Mouse (Mus musculus): Measurements from ENCODE around the gene Pigb. TPM values are rescaled to one million over a fixed set of nuclear protein-coding genes. Genes with fewer than 3 reads are reported as not detected.

Gene Pigb
- polyA plus RNA-seq (2012; rRNA removed): 3.2 and 4.0 TPM in 2 replicates

GRCm38 (mm10) chr9:73040080-73040479 lies at the start of gene Pigb:
TSS of gene Pigb (minus strand) at chr9:73040378.

GRCm38 (mm10) chr9:73044146-73045079 lies 4.2 kb upstream of the Pigb start, which contains the start of gene Rab27a:
TSS of gene Rab27a (plus strand) at chr9:73044854.

GRCm38 (mm10) chr9:72985250-72986220 lies 54.6 kb downstream of the Pigb start, which contains the start of the genes Ccpg1os and Ccpg1:
TSS of gene Ccpg1os (minus strand) at chr9:72985382.
TSS of gene Ccpg1 (plus strand) at chr9:72985429.

GRCm38 (mm10) chr9:72958521-72959450 lies 81.4 kb downstream of the Pigb start, which contains the start of the genes Dyx1c1 and Gm44503:
TSS of gene Dyx1c1 (plus strand) at chr9:72958785.
TSS of gene Gm44503 (plus strand) at chr9:72958852.

Other genes starting within 250 kb of the Pigb start
- 0.03 and 0.07 TPM in 2 replicates for gene Prtg, start 233.5 kb downstream of the Pigb start, polyA plus RNA-seq (2012; rRNA removed)
- gene Pygo1, start 114.7 kb downstream of the Pigb start, polyA plus RNA-seq (2012; rRNA removed): 0.08 and 0.11 TPM in 2 replicates
- gene Dyx1c1, start 81.6 kb downstream of the Pigb start, polyA plus RNA-seq (2012; rRNA removed): 0.11 and 0.12 TPM in 2 replicates
- not detected in 2 replicates for gene Gm44503, start 81.5 kb downstream of the Pigb start, polyA plus RNA-seq (2012; rRNA removed)
- 2.0 and 2.3 TPM in 2 replicates for gene Ccpg1os, start 55.0 kb downstream of the Pigb start, polyA plus RNA-seq (2012; rRNA removed)
- 4.0 and 4.7 TPM in 2 replicates for gene Ccpg1, start 54.9 kb downstream of the Pigb start, polyA plus RNA-seq (2012; rRNA removed)
- gene Rab27a, start 4.5 kb upstream of the Pigb start, polyA plus RNA-seq (2012; rRNA removed): 2.6 and 3.3 TPM in 2 replicates
- gene Khdc3, start 61.5 kb upstream of the Pigb start, polyA plus RNA-seq (2012; rRNA removed): 0.06 and 0.07 TPM in 2 replicates
- gene Gm20509, start 62.1 kb upstream of the Pigb start, polyA plus RNA-seq (2012; rRNA removed): not detected in 2 replicates
- 29.5 and 36.3 TPM in 2 replicates for gene Rsl24d1, start 73.0 kb upstream of the Pigb start, polyA plus RNA-seq (2012; rRNA removed)

Measured in liver, embryonic 14 days (tissue).